Mouse (Mus musculus) ES-CJ7 (cell line): Measurements from ENCODE around the gene Nbl1.

ENCODE experiments used
- DNase-seq: peaks from one replicate; pipeline ENCODE4 v3.0.0; 2011; ENCODE audit warnings: low read depth, low spot score

Gene Nbl1

DNA sequence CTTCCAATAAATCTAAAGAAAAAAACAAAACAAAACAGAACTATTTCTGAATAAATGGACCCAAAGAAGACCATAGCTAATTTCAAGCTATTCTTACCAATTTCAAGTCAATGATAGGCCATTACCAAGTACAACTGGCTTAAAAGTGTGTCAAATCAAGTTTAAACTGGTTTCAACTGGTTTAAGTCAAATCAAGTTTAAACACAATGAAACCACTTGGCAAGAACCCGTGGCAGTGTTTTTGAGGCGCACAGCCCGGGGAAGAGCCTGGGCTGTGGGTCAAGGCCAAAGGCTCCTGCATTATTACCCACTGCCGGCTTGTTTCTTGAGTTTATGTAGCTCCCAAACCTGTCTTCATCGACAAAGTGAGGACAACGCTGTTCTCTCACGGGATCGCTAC, 7.5 kb upstream of the Nbl1 start:
- DNase-seq = peak; percentile 58

DNA sequence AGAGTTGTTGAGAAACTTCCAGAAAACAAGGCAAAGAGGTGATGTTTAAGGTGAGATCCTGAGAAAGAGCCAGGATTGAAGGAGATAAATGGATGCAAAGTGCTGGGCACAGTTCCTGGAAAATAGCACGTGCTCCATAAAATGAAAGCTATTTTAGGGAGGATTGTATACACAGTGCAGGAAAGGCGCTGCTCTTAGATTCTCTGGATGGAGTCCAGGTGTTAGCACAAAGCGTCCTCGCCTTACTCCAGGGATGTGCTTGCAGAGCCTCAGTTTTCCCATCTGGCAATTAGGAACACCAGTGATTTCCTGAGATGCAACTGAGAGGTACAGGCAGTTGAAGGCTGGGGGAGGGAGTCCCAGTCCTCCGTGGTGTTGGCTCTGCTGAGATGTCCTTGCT, 3.4 kb upstream of the Nbl1 start:
- no peak for DNase-seq

DNA sequence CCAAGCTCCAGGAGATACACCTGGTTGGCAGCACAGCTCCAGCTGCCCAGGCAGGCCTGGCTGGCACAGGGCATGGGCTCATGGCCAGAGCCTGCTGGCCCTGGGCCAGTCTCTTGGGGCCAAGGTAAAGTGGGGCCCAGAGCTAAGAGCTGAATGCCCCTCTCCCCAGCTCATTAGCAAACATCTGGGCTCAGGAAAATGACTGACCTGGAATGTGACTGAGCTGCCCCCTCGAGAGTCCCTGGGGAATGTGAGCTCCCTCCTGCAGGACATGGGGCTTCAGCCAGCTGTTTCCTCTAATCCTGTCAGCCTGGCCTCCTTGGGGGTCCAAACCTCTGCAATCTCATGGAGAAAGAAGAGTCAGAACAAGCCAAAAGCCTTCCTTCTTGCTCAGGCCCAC, 2.6 kb upstream of the Nbl1 start:
- DNase-seq = no peak

GRCm38 (mm10) chr4:139093196-139093530, 370 bp upstream of the Nbl1 start:
- DNase-seq = no peak

GRCm38 (mm10) chr4:139091478-139092355, 1.1 kb downstream of the Nbl1 start:
- DNase-seq = peak; percentile 40

DNA sequence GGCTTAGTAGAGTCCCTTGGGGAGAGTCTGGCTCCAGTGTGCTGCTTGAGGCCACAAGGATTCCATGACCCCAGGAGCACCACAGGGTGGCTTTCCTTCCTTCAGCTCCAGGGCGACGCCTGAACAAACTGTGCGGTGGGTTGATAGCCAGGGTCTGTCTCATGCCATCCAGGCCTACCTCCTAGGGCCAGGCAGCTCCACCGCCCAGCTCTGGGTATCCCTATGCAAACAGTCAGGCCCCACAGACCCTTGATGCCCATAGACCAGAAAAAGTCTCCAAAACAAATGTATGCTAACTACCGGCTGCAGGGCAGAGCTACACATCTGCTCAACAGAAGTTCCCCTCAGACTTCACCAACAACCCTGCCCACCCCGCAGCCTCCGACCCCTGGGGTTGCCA, 1.7 kb downstream of the Nbl1 start:
- no peak for DNase-seq

DNA sequence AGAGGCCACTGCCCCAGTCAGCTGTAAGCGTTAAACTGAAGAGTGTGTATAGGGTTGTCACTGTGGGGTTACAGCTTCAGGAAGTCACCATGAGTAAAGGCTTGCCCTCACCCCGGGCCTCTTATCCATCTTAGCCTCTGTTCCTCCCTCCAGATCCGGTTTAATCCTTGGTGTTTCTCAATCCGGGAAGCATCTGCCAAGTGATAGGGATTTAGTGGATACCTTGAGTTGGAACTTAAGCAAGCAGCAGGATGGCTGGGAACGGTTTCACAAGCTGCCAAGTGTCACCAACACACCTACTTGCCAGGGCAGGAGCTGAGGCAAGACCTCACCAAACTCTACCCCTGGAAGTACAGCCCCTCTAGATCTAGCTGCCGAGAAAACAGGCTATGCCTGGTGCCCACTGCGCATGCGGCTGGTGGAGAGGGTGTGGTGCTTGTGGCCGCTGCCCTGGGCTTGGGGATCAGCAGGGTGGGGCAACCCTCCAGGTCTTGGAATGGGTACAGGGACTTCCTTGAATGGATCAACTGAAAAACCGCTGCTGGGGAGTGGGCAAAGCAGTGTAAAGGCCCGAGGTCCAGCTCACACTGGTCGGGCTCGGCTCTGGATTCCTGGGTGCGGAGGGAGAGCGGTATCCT, 2.4 kb downstream of the Nbl1 start:
- peak; percentile 47 for DNase-seq

GRCm38 (mm10) chr4:139088982-139089671, 3.7 kb downstream of the Nbl1 start:
- no peak for DNase-seq

DNA sequence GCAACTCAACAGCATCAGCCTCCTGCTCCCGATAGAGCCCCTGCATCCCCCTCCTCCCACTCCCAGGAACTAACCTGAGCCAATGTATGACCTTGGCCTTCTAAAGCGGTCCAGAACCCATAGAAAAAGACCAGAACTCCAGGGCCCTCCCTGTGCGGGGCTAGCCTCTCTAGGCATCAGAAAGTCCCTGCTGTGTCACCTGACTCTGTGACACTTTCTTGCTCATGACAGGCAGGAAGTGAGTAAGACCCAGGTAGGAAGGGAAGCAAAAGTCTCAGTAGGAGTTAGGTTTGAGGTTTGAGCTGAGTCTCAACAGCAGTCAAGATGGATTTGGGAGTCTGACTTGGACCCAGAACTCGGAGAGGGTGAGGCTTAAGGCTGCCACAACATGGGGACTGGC, 5.8 kb downstream of the Nbl1 start:
- no peak for DNase-seq

DNA sequence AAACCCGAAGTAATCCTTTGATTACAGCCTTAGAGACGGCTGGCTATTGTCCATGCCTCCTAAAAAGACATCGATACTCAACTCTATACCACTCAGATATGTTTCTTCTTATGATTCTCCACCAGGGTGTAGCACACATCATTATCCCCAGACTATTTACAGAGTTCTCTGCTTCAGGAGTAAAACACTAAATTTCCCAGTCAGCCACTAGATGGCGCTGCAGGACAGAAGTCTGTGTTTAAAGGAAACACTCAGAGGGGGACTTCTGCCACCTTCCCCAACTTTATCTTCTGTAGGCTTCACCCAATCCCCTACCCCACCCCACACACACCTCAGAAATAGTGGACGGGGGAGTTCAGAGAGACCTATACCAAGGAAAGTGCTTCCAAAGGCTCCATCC, 6.8 kb downstream of the Nbl1 start:
- DNase-seq = peak; percentile 85

DNA sequence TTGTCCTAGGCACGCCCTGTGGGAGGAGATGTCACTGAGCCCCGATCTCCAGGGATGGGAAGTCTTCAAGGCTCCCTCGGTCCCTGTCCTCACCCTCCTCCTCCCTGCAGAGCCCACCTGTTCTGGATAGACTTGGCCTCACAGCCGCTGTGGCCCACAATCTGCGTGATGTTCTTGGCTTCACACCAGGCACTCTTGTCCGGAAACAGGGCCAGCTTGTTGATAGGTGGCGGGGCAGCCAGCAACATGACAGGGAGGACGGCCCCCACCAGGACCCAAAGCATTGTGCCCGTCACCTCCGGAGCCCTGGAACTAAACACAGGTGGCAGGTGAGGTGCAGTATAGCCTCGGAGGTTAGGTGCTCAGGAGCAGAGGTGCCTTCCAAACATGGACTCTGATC, 7.5 kb downstream of the Nbl1 start:
- no peak for DNase-seq

DNA sequence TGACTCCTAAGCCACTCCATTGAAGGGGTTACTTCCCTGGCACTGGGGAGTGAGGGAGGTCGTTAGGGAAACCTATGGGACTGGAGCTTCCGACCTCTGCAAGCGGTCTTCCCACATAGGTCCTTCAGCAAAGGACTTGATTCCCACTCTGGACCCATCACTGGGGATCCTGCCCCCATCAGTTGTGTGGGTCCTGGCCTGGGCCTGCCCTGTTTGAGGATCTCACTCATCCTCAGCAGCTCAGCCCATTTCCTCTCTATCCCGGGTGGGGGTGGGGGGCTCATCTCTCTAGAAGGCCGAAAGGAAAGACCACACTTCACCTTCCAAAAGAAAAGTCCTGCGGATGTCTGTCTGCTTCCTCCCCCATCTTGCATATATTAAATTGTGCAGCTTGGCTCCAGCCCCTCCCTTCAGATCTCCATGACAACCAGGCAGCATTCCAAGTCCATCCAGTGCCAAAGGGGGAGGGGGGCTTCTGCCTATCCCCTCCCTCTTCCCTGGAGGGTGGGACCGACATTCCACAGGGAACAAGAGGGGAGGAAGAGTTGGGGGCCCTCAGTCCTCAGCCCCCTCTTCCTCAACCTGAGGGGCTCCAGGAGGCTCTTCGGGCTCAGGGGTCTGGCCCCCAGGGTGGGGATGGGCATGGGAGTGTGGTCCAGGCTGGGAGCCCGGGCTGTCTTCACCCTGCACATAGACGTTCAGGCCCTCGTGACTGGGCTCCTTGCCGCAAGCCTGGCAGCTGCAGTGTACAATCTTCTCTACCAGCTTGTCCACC, 9.8 kb downstream of the Nbl1 start:
- no peak for DNase-seq

GRCm38 (mm10) chr4:139081270-139081931, 11.4 kb downstream of the Nbl1 start:
- no peak for DNase-seq

DNA sequence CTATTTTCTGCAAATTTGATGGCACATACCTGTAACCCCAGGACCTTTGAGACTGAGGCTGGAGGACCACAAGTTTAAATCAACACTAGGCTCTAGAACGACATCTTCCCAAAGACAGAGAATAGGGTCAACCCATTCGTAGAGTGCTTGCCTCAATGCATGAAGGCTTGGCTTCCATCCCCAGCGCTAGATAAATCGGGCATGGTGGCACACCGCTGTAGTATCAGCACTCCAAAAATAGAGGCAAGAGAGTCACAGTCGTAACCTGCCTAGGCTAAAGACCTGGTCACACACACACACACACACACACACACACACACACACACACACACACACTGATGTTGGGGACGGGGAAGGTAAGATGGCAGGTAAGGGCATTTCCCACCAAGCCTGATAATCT, 12.5 kb downstream of the Nbl1 start:
- DNase-seq = no peak

GRCm38 (mm10) chr4:139079439-139079838, 13.4 kb downstream of the Nbl1 start:
- no peak for DNase-seq

DNA sequence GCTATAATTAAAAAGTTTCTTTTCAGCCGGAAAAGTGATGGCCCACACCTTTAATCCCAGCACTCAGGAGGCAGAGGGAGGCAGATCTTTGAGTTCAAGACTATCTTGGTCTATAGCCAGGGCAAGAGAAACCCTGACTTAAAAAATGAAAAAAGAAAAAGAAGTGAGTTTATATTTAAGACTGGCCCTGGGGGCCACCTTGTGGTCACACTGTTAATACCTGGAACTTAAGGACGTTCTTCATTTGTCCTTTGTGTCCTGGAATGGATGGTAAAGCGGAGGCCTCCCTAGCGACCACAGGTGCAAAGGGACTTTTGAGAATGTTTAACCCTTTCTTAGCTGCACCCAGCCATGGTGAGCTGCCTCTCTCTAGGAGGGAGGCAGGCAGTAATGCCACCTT, 14.1 kb downstream of the Nbl1 start:
- no peak for DNase-seq

DNA sequence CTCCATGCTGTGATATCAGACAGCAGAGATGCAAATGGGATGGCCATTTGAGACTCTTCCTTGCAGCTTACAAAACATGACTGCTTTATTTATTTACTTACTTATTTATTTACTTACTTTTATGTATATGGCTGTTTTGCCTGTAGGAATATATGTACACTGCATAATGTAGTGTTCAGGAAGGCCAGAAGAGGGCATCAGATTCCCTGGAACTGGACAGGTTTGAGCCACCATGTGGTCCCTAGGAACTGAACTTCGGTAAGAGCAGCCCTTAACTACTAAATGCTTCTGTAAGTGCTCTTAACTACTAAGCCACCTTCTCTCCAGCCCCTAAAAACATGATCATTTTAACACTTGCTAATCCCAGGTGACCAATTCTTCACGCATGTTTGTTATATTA, 14.5 kb downstream of the Nbl1 start:
- peak; percentile 69 for DNase-seq

GRCm38 (mm10) chr4:139075915-139076314, 16.9 kb downstream of the Nbl1 start:
- DNase-seq = peak; percentile 79

GRCm38 (mm10) chr4:139075041-139075711, 17.6 kb downstream of the Nbl1 start, which contains the start of gene Htr6:
TSS of gene Htr6 (minus strand) at chr4:139075570.
- DNase-seq = no peak

DNA sequence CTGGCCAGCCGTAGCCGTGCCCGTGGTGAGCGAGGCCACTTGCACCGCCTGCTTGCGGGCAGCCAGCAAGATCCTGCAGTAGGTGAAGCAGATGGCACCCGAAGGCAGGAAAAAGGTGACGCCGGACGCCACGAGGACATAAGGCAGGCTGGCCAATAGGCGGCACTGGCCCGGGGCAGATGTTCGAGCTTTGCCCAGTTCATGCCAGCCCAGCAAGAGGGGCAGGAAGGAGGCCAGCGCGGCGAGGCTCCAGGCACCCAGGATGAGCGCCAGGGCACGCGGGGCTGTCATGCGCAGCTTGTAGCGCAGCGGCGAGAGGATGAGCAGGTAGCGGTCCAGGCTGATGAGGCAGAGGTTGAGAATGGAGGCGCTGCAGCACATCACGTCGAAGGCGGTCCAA, 18.7 kb downstream of the Nbl1 start:
- DNase-seq = no peak

DNA sequence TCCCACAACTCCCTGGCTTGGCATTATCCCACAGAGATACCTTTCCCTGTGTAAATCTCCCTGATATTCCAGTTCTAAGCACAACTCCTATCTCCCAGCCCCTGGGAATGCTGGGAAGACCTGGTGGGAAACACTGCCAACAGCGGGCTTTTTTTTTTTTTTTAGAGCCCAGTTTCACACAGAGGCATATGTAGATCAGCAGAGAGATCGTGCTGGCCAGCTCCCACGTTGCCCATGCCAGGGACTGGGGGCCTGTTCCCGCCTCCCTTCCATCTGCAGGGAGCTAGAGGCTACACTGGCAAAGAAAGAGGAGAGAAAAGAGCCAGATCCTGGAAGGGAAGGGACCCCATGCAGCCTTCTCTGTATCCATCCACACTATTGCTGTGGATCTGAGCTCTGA, 24.5 kb downstream of the Nbl1 start:
- DNase-seq = no peak
